Mouse (Mus musculus): ENCODE results near the gene Pfkl.
A peak's percentile ranks its signal among the peaks of the same experiment; 100 is the strongest.
"Not testable (repeated sequence)": the region's sequence is repeated elsewhere in the genome, so short reads cannot be mapped to it uniquely, and the experiment has no call there.

Pfkl gene

GRCm38 (mm10) chr10:78009945-78010293 is at the start of gene Pfkl:
TSS of gene Pfkl (minus strand) at chr10:78010083.
- DNase-seq (ENCODE audit: low spot score) = no peak

GRCm38 (mm10) chr10:78057056-78057455 is 47.2 kb upstream of the Pfkl start:
- DNase-seq (ENCODE audit: low spot score) = no peak

- no peak for DNase-seq (ENCODE audit: low spot score)
Measured at GRCm38 (mm10) chr10:78054633-78055565, 45.0 kb upstream of the Pfkl start.

- no peak for DNase-seq (ENCODE audit: low spot score)
Measured at GRCm38 (mm10) chr10:78049519-78050035, 39.7 kb upstream of the Pfkl start.

GRCm38 (mm10) chr10:78048061-78048730 is 38.3 kb upstream of the Pfkl start:
- DNase-seq (ENCODE audit: low spot score) = no peak

GRCm38 (mm10) chr10:78046388-78046787 is 36.5 kb upstream of the Pfkl start:
- no peak for DNase-seq (ENCODE audit: low spot score)

GRCm38 (mm10) chr10:78044531-78044930 is 34.6 kb upstream of the Pfkl start:
- DNase-seq (ENCODE audit: low spot score) = no peak

GRCm38 (mm10) chr10:78043406-78043836 is 33.5 kb upstream of the Pfkl start, which contains the start of gene Aire:
TSS of gene Aire (minus strand) at chr10:78043610.
- no peak for DNase-seq (ENCODE audit: low spot score)

- DNase-seq (ENCODE audit: low spot score) = no peak
Measured at GRCm38 (mm10) chr10:78042697-78043405, 33.0 kb upstream of the Pfkl start.

GRCm38 (mm10) chr10:78042096-78042495 is 32.2 kb upstream of the Pfkl start:
- DNase-seq (ENCODE audit: low spot score) = no peak

GRCm38 (mm10) chr10:78041647-78042046 is 31.8 kb upstream of the Pfkl start, which contains the start of gene Dnmt3l:
TSS of gene Dnmt3l (plus strand) at chr10:78041947.
- no peak for DNase-seq (ENCODE audit: low spot score)

GRCm38 (mm10) chr10:78037139-78037538 is 27.3 kb upstream of the Pfkl start:
- DNase-seq (ENCODE audit: low spot score) = no peak

- no peak for DNase-seq (ENCODE audit: low spot score)
Measured at GRCm38 (mm10) chr10:78031987-78032386, 22.1 kb upstream of the Pfkl start.

- no peak for DNase-seq (ENCODE audit: low spot score)
Measured at GRCm38 (mm10) chr10:78029080-78029479, 19.2 kb upstream of the Pfkl start.

- DNase-seq (ENCODE audit: low spot score) = peak; percentile 38
Measured at GRCm38 (mm10) chr10:78028129-78028528, 18.2 kb upstream of the Pfkl start.

GRCm38 (mm10) chr10:78025453-78025852 is 15.6 kb upstream of the Pfkl start:
- DNase-seq (ENCODE audit: low spot score) = not testable (repeated sequence)

GRCm38 (mm10) chr10:78019984-78020383 is 10.1 kb upstream of the Pfkl start:
- not testable (repeated sequence) for DNase-seq (ENCODE audit: low spot score)

GRCm38 (mm10) chr10:78019291-78019690 is 9.4 kb upstream of the Pfkl start:
- DNase-seq (ENCODE audit: low spot score) = no peak

GRCm38 (mm10) chr10:78018797-78019203 is 8.9 kb upstream of the Pfkl start:
- DNase-seq (ENCODE audit: low spot score) = peak; percentile 74

GRCm38 (mm10) chr10:78016366-78016765 is 6.5 kb upstream of the Pfkl start:
- DNase-seq (ENCODE audit: low spot score) = no peak

GRCm38 (mm10) chr10:78015489-78015888 is 5.6 kb upstream of the Pfkl start:
- DNase-seq (ENCODE audit: low spot score) = no peak
